Mouse (Mus musculus) thymus, postnatal 36 days (tissue): Measurements from ENCODE around the gene Zdhhc1.

ENCODE experiments used
- DNase-seq, 2 experiments: peaks; one replicate each; pipeline ENCODE4 v3.0.0; 2022; ENCODE audit warnings: mixed read lengths in 2 of 2

Gene Zdhhc1

GRCm38 (mm10) chr8:105496439-105497180 lies at the start of gene Zdhhc1:
TSS of gene Zdhhc1 (minus strand) at chr8:105496902.
- peak; percentile 83 to 84 for DNase-seq

GRCm38 (mm10) chr8:105545249-105545648 lies 48.5 kb upstream of the Zdhhc1 start:
- DNase-seq, result no peak

DNA sequence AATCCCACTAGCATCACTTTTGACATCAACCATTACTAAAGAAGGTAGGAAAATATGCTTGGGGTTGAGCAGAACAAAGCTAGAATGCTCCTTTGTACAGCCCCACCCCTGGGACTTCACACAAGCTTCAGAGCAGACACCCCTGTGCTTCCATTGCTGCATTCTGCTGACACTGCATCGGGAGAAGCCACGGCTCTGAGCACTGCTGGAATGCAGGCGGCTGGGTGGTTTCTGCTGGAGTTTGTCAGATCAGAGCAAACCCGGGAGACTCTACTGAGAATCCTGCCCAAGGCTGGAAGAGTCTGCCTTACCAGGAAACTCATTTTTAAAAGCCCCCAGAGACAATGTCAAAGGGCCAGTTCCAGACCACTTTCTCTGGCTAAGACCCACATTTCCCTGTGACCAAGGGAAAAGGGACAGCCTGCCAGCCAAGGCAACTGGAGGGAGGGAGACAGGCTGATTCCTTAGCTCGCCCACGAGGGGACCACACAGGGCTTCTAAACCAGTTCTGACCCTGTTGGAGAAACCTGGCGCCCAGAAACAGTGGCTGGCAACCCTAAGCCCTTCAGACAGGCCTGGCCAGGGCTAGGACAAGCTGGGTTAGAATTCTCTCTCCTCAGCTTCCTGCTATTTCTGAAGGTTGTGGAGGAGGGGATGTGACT lies 48.0 kb upstream of the Zdhhc1 start:
- DNase-seq, result no peak

DNA sequence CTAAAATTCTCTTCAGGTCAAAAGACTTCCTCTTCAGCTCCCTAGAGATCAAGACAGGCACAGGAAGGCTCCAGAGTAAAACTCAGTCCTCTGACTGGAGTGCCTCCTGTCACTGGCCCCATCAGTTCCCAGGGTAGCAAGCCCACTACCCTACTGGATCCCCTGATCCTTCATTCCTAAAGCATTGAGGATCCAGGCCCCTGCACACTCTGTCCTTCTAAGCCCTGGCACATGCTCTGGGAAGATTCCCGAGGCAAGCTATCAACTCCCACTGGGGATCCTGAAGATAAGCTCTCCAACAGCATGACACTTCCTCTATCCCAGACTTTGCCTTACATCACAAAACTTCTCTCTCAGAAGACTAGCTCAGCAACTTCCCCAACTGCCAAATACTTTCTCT lies 47.0 kb upstream of the Zdhhc1 start:
- DNase-seq, result no peak

- no peak for DNase-seq
Measured at GRCm38 (mm10) chr8:105542808-105543207, 46.1 kb upstream of the Zdhhc1 start.

DNA sequence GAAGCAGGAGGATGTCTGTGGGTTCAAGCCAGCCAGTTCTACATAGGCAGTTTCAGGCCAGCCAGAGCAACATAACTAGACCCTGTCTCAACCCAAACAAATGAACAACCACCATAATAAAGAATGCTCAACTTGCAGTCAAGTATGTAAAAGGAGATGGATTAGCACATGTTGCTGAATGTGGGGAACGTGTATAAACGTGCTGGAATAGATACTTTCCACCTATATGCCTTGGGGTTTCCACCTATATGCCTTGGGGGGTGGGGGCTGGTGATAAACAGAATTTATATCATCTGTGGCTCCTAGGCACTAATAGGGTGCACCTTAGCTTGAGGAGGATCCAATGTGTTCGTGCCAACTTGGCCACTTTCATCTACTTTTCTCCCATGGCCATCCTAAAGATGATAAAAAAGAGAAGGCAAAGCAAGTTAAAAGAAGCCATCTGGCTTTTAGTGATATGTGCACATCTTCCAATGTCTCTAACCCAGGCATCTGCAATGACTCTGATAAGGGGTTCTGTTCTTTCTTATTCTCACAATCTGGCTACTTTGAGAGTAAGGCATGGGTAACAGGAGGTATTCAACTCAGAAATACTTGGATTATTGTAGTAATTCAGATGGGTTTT lies 45.4 kb upstream of the Zdhhc1 start:
- no peak for DNase-seq

DNA sequence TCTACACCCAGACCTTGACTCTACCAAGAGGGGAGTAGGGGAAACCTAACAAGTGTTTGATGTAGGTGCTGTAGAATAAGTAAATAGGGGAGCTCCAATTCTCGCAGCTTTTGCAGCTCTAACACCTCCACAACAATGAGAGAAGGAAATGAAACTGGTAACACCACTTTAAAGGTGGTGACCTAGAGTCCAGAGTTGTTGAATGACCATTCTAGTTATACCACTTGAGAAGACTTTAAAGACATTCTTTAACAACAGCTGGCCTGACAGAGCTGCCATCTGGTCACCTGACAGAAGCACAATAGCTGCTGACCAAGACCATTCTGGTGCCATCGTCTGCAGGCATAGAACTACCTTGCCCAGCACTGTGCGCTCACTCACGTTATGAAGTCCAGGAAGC lies 42.2 kb upstream of the Zdhhc1 start:
- DNase-seq, result no peak

DNA sequence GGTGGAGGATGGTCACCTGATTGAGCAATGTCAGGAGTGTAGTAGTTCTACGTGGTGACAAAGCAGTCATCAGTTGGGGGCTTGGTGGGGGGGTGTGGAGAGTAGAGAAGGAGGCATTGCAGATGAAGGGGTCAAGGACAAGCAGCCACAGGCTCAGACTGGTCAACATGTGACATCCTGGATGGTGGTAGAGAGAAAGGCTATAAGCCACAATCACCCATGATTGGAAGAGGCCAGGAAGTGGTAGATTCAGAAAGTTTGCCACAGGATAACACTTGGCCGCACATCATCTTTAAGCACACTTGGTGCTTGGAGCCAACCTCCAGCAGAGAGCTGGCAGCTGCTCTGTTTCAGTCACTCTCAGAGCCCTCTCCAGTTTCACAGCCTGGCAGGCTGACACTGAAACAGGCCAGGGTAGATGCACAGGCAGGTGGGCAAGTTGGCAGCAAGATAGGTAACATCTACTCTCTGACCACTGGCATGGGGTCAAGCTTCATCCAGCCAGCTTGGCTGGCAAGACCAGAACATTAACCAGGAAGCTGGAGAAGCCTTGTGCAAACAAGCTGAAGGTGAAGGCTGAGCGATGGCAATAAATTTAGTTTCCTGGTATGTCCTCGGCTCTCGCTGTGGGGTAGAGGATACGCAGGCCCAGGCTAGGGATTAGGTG lies 40.4 kb upstream of the Zdhhc1 start:
- no peak for DNase-seq

- DNase-seq, result no peak
Measured at GRCm38 (mm10) chr8:105536546-105536945, 39.8 kb upstream of the Zdhhc1 start.

DNA sequence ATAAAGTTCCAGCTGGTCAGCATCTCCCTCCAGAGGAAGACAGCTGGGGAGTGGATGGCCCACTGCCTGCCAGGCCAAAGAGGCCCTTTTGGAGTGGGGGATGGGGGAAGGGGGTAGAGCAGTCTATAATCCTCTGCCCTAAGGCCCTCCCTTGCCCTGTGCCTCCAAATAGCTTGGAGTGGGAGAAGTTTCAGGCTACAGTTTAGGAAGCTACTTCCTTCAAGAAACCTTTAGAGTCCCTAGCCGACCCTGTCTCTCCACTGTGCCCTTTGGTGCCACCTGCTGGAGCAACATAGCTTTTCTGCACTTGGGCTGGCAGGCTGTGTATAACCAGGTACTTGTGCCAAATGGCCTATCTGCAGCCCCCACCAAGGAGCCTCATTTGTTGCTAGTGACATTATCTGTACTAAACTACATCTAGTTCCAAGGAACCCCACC lies 37.2 kb upstream of the Zdhhc1 start:
- DNase-seq, result peak; percentile 69 to 74

DNA sequence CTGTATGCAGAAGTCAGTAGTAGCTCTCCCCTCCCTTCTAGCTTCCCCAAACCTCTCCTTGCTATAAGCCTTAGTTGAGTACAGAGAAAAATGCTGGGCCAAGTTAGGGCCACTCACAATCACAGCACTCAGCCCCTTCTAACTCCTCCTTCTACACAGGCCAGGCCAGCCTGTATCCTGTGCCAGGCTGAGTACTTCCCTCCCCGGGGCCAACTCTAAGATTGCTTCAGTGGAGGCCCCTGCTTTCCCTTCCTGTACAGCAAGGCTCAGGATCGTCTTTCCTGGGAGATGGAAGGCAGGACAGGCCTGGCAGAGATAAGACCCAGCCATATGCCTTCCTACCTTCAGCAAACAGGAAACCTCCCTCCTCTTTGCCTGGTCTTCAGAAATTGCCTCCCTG lies 36.7 kb upstream of the Zdhhc1 start:
- DNase-seq, result no peak

DNA sequence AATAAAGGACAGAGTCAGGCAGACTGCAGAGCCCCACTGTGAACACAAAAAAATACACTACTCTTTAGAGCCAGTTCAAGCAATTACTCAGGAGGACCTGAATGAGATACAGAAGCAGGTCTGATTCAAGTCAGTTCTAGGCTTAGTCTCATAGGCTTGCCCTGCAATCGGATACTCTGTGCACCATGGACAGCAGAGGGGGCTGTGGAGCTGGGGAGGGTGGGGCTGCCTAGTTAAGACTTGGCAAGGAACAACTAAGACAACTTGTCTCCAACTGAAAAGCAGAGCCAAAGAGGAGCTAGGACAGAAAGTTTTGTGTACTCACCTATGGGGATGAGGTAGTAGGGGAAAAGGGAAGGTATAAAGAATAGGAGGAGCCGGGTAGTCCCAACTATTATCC lies 35.1 kb upstream of the Zdhhc1 start:
- DNase-seq, result peak; percentile 51 to 62

DNA sequence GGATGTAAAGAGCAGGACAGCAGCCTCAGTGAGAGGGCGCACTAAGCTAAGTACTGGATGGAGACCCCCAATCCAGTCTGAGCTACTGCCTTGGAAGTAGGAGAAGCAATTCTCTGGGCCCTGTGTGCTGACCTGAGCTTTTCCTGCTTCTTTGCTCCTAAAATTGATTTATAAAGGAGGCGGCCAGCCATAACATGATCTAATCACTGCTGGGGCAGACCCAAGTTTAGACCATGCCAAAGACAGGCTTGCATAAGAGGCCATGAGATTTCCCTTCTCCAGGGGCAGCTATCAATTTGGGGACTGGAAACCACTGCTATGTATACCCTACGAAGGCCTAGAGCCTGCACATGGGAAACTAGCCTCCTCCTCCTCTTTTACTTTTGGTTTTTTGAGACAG lies 32.6 kb upstream of the Zdhhc1 start:
- no peak for DNase-seq

DNA sequence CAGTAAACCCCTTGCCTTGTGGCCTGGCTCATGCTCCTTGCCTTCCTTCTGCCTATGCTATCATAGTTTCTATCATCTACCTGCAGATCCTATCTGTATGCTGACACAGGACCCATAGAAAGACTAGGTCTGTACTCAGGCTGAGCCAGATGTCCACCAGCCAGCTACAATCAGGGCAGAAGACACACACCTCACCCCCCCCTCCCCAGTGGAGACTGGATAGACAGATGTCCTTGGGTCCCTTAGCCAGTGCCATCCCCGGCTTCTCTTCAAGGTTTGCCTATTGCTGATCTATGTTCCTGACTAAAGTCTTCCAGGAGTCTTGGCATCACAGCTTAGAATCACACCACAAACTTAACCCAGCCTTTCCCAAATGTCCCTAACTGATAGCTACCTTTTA lies 31.5 kb upstream of the Zdhhc1 start:
- no peak for DNase-seq

- no peak for DNase-seq
Measured at GRCm38 (mm10) chr8:105527110-105527509, 30.4 kb upstream of the Zdhhc1 start.

GRCm38 (mm10) chr8:105522890-105523289 lies 26.2 kb upstream of the Zdhhc1 start:
- no peak for DNase-seq

DNA sequence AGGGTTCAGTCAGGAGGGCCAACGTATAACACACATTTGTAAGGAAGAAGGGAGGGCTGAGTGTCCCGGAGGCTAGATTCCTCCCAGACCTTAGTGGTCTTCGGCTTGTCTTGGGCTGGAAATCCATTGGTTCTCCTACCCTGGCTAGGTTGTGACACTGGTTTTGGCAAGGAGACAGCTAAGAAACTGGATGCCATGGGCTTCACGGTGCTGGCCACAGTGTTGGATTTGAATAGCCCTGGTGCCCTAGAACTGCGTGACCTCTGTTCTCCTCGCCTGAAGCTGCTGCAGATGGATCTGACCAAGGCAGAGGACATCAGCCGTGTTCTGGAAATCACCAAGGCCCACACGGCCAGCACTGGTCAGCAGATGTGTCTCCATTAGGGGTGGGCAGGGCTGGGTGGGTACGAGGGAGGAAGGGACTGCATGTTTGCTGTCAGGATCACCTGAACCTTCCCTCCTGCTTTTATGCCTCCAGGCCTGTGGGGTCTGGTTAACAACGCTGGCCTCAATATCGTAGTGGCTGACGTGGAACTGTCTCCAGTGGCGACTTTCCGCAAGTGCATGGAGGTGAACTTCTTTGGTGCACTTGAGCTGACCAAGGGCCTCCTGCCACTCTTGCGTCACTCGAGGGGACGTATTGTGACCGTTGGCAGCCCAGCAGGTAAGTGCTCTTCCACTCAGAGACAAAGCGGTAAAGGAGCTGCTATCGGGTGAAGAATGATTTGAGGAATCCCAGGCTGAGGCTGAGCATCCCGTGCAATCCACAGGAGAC lies 25.5 kb upstream of the Zdhhc1 start:
- no peak for DNase-seq

GRCm38 (mm10) chr8:105521061-105521460 lies 24.4 kb upstream of the Zdhhc1 start:
- DNase-seq, result no peak

DNA sequence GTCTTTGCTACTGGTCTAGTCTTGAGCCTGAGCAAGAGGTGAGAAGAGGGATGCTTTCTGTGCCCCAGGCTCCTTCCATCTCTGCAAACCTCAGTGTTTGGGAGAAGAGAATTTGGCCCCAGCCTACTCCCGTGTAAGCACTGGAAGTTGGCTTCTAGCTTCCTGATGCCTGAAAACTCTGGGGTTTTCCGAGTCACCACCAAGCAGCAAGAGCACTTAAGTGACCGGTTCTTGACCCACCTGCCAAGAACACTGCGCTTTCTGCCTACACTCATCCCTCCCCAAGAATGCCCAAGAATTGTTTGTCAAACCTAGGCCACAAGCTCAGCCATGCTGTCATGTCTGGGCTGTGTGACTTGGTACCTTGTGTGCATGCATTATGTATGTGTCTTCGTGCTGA lies 23.8 kb upstream of the Zdhhc1 start:
- no peak for DNase-seq

DNA sequence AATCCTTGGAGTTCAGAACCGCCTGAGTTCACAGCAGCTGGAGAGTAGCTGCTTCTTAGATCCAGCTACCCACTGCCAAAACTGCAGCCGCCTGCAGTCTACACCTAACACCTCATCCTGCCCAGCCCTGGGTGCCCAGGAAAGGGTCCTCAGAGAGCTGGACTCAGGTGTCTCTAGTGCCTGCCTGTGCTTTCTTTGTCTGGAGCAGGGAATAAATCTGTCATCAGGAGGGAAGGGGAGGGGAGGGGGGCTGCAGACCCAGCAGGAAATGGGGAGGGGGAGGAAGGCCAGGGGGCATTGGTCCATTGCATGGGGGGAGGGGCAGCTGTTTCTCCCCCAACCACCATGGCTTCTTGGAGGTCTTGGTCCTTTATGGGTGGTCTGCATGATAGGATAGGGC lies 22.9 kb upstream of the Zdhhc1 start:
- no peak for DNase-seq

DNA sequence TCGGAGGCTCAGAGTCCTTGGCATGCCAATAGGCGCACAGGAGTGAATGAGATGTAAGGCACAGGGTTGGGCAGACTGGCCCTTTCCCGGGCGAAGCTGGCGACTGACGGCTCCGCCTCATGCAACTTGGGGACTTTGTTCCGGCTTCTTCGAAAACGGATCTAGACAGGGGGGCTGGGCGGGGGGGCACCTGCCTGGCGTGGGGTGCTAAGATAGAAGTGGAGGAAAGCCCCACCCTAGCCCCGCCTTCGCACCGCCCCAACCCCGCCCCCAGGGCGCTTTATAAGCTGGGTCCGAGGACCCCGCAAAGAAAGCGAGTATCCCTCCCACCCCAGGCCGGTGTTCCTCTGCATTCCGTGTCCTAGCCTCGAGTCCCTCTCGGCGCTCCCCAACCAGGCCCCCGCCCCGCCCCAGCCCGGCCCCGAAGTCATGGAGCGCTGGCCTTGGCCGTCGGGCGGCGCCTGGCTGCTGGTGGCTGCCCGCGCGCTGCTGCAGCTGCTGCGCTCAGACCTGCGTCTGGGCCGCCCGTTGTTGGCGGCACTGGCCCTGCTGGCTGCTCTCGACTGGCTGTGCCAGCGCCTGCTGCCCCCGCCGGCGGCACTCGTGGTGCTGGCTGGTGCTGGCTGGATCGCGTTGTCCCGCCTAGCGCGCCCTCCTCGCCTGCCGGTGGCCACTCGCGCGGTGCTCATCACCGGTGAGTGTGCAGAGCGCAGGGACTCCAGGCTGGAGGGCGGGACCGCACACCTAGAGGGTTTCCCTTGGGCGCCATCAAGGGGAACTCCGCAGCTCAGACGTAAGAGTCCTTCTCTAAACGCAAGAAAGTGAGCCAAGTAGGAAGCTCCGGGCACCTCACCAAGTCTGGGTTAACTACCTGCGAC lies 22.0 kb upstream of the Zdhhc1 start, which contains the start of gene Hsd11b2:
Gene Hsd11b2 (plus strand): TSS at position 320 of the 878 bp plus-strand sequence.
- DNase-seq, result peak; percentile 45 to 55

GRCm38 (mm10) chr8:105517346-105517745 lies 20.6 kb upstream of the Zdhhc1 start:
- DNase-seq, result no peak
